Comparison of ENCODE assay signal across 28 mouse cellular contexts in the genomic region with DNA sequence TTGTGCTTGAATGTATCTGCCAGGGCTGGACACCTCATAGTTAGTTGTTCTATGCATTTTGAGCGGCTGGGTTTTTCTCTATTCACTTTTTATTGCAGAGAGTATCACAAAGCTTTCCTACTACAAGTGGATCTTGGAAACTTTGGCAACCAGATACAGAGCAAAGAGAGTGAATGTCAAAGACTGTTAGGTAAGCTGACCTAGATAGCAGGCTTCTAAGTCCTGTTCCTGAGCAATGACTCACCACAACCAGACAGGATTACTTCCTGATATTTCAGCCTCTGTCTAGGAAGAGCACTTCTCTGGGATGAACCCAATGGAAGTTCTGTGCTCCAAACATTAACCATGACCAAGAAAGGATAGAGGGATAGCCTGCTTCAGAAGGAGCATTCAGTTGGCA. TPM values are rescaled to one million over a fixed set of nuclear protein-coding genes. Genes with fewer than 3 reads are reported as not detected.
A peak's percentile ranks its signal among the peaks of the same experiment; 100 is the strongest.
DNase-seq lines count a peak whose midpoint lies in the region.
"Had no signal": no experiment of that assay in that cellular context is flagged by ENCODE, and none has a peak within 500 bp of the region (broad histone marks: within the 10 kb centered on the region; RNA-seq: fewer than 3 reads in every experiment).

No protein-coding gene starts in this region.

- no peak overlapping the region for H3K4me3 ChIP-seq in heart, embryonic 10.5 days
- H3K4me3 ChIP-seq: embryonic facial prominence, embryonic 13.5 days; embryonic facial prominence, embryonic 15.5 days; erythroblast, embryonic 14.5 days; forebrain, embryonic 10.5 days; forebrain, embryonic 12.5 days had no signal

- H3K9me3 ChIP-seq in heart, embryonic 10.5 days: no peaks in the 10 kb centered on the region
- H3K9me3 ChIP-seq: embryonic facial prominence, embryonic 13.5 days; embryonic facial prominence, embryonic 15.5 days; forebrain, embryonic 10.5 days; forebrain, embryonic 12.5 days had no signal

- no peaks in the 10 kb centered on the region for H3K27me3 ChIP-seq in heart, embryonic 10.5 days (ENCODE audit: insufficient read depth, poor library complexity, severe bottlenecking)
- H3K27me3 ChIP-seq: embryonic facial prominence, embryonic 13.5 days; embryonic facial prominence, embryonic 15.5 days; forebrain, embryonic 12.5 days had no signal

- peaks cover 6% of the 10 kb centered on the region for H3K4me1 ChIP-seq in heart, embryonic 10.5 days
- H3K4me1 ChIP-seq: forebrain, embryonic 12.5 days had no signal

- no peaks in the 10 kb centered on the region for H3K36me3 ChIP-seq in heart, embryonic 10.5 days
- H3K36me3 ChIP-seq: embryonic facial prominence, embryonic 13.5 days; embryonic facial prominence, embryonic 15.5 days; forebrain, embryonic 10.5 days; forebrain, embryonic 12.5 days had no signal

- WGBS in heart, embryonic 10.5 days: 91% methylated on average over 1 of the region's 1 CpGs

- no peak overlapping the region for H3K27ac ChIP-seq in heart, embryonic 10.5 days
- H3K27ac ChIP-seq: embryonic facial prominence, embryonic 13.5 days; embryonic facial prominence, embryonic 15.5 days; forebrain, embryonic 10.5 days; forebrain, embryonic 12.5 days had no signal

- DNase-seq in heart, adult 11 months: peak; percentile 13
- DNase-seq in heart, embryonic 10.5 days (ENCODE audit: low spot score): no peak
- peak; percentile 10 for DNase-seq in Muller cell, postnatal 12 days (ENCODE audit: inconsistent ontology term)
- peak; percentile 51 for DNase-seq in brain, adult 2 months (ENCODE audit: low read depth, low spot score)
- DNase-seq in ovary, postnatal 10 days (ENCODE audit: low spot score): no peak
- no peak for DNase-seq in layer of hippocampus, postnatal 36 days
- DNase-seq: adrenal gland, adult 8-10 months; adrenal gland, postnatal 14 days; adrenal gland, postnatal 36 days; cerebellum, adult 11 months; cerebellum, adult 18-20 months; cerebellum, adult 8-10 months; cerebellum, adult 9-11 months; cerebellum, postnatal 14 days; cerebellum, postnatal 36 days; embryo, embryonic 11 days had no signal

RNA-seq across cellular contexts. Expression of a gene that starts 40.3 kb away (rescaled TPM):
- 0.35 and 0.42 TPM in 2 replicates for polyA plus RNA-seq in heart, embryonic 10.5 days (2016; fragmentation: Nextera tagmentation; extraction: Ambion mirVana)
- 1 to 10 TPM; 1.0 to 1.3 TPM for total RNA-seq in layer of hippocampus, postnatal 36 days (2021)
- total RNA-seq: adrenal gland, postnatal 14 days; common myeloid progenitor, adult 5-6 weeks; ES-E14; MEL had no signal
- polyA plus RNA-seq: activated CD4-positive, CD25-positive, alpha-beta regulatory T cell, adult 4 months; C2C12; embryonic facial prominence, embryonic 11.5 days; erythroblast, embryonic 14.5 days; Patski had no signal

Comparison
In these comparisons a context has a peak if more than half of its experiments do, and no peak if none do; other contexts are left out.
1. DNase-seq: peak in heart, adult 11 months (single experiment), Muller cell, postnatal 12 days (single experiment) and brain, adult 2 months (single experiment); none in heart, embryonic 10.5 days (single experiment), ovary, postnatal 10 days (single experiment) and layer of hippocampus, postnatal 36 days (0 of 2).